Mouse (Mus musculus) cerebellum, postnatal 14 days (tissue): ENCODE results near the gene Llcfc1.
A peak's percentile ranks its signal among the peaks of the same experiment; 100 is the strongest.

Source experiments
- DNase-seq, 2 experiments: peaks; one replicate each; pipeline ENCODE4 v3.0.0; 2021; ENCODE audit warnings: mixed read lengths in 2 of 2

Llcfc1 gene

GRCm38 (mm10) chr6:41684131-41684530, at the start of gene Llcfc1:
Gene Llcfc1, plus strand, starts transcription at chr6:41684431.
- DNase-seq: no peak

GRCm38 (mm10) chr6:41635211-41635610, 49.0 kb upstream of the Llcfc1 start:
- peak; percentile 20 to 36 for DNase-seq

GRCm38 (mm10) chr6:41636178-41636577, 48.1 kb upstream of the Llcfc1 start, which contains the start of gene Trpv6:
Gene Trpv6, minus strand, starts transcription at chr6:41636405.
- no peak for DNase-seq

GRCm38 (mm10) chr6:41637393-41637792, 46.8 kb upstream of the Llcfc1 start:
- no peak for DNase-seq

- DNase-seq: no peak
These were observed 46.2 kb upstream of the Llcfc1 start for GRCm38 (mm10) chr6:41637927-41638506.

GRCm38 (mm10) chr6:41640449-41640848, 43.8 kb upstream of the Llcfc1 start:
- DNase-seq: no peak

GRCm38 (mm10) chr6:41641173-41641866, 42.9 kb upstream of the Llcfc1 start:
- DNase-seq: no peak

GRCm38 (mm10) chr6:41642765-41643164, 41.5 kb upstream of the Llcfc1 start:
- no peak for DNase-seq

- no peak for DNase-seq
These were observed 41.0 kb upstream of the Llcfc1 start for GRCm38 (mm10) chr6:41643227-41643626.

GRCm38 (mm10) chr6:41646220-41646619, 38.0 kb upstream of the Llcfc1 start:
- DNase-seq: no peak

GRCm38 (mm10) chr6:41646672-41647071, 37.6 kb upstream of the Llcfc1 start:
- DNase-seq: no peak

GRCm38 (mm10) chr6:41653173-41653572, 31.1 kb upstream of the Llcfc1 start:
- DNase-seq: no peak

GRCm38 (mm10) chr6:41654648-41655047, 29.6 kb upstream of the Llcfc1 start:
- no peak for DNase-seq

GRCm38 (mm10) chr6:41658487-41658886, 25.7 kb upstream of the Llcfc1 start:
- DNase-seq: no peak

GRCm38 (mm10) chr6:41662320-41662719, 21.9 kb upstream of the Llcfc1 start:
- DNase-seq: peak in 1 of 2 experiments; percentile 9

- DNase-seq: no peak
These were observed 7.7 kb upstream of the Llcfc1 start for GRCm38 (mm10) chr6:41676530-41676929.

- DNase-seq: no peak
These were observed 3.6 kb upstream of the Llcfc1 start, which contains the start of gene Trpv5 for GRCm38 (mm10) chr6:41680669-41681068. Gene Trpv5, minus strand, starts transcription at chr6:41680769.

GRCm38 (mm10) chr6:41681656-41682055, 2.6 kb upstream of the Llcfc1 start:
- DNase-seq: no peak

GRCm38 (mm10) chr6:41684911-41685310, 680 bp downstream of the Llcfc1 start:
- no peak for DNase-seq

- no peak for DNase-seq
These were observed 1.4 kb downstream of the Llcfc1 start for GRCm38 (mm10) chr6:41685596-41685995.

- no peak for DNase-seq
These were observed 8.0 kb downstream of the Llcfc1 start for GRCm38 (mm10) chr6:41692200-41692599.

GRCm38 (mm10) chr6:41694407-41694806, 10.2 kb downstream of the Llcfc1 start:
- no peak for DNase-seq

GRCm38 (mm10) chr6:41701245-41701644, 17.0 kb downstream of the Llcfc1 start:
- no peak for DNase-seq

- DNase-seq: no peak
These were observed 18.7 kb downstream of the Llcfc1 start for GRCm38 (mm10) chr6:41702928-41703327.

GRCm38 (mm10) chr6:41704123-41704522, 19.9 kb downstream of the Llcfc1 start, which contains the start of gene Kel:
Gene Kel, minus strand, starts transcription at chr6:41704339.
- no peak for DNase-seq
